Mouse (Mus musculus) stomach, postnatal 0 days (tissue): Measurements from ENCODE around the gene Nat8l. TPM values are rescaled to one million over a fixed set of nuclear protein-coding genes. Genes with fewer than 3 reads are reported as not detected.
A peak's percentile ranks its signal among the peaks of the same experiment; 100 is the strongest.

ENCODE experiments used
- ATAC-seq: fragments of 200-750 bp; cut with Nextera tagmentation; 2 replicates; pipeline ENCODE4 v1.8.0; 2017; ENCODE audit not compliant: low FRiP score, low TSS enrichment
- DNase-seq: peaks from one replicate; pipeline ENCODE4 v3.0.0-alpha.2; 2016; ENCODE audit warnings: low spot score
- H3K27ac ChIP-seq: fragments of 300-500 bp; sonication (generic); replicated peaks from 2 replicates; pipeline ENCODE4 v1.5.1; 2014; ENCODE audit warnings: mild to moderate bottlenecking, control low read depth
- H3K27me3 ChIP-seq: fragments of 300-500 bp; sonication (generic); 2 replicates; pipeline ENCODE4 v1.6.1; 2014; ENCODE audit warnings: low read length; ENCODE audit not compliant: control insufficient read depth, insufficient read depth
- H3K36me3 ChIP-seq: fragments of 300-500 bp; sonication (generic); 2 replicates; pipeline ENCODE4 v1.6.1; 2014; ENCODE audit warnings: low read length, mixed read lengths; ENCODE audit not compliant: control insufficient read depth, insufficient read depth
- H3K4me1 ChIP-seq: fragments of 300-500 bp; sonication (generic); replicated peaks from 2 replicates; pipeline ENCODE4 v1.6.1; 2014; ENCODE audit warnings: antibody characterized with exemption; ENCODE audit not compliant: control insufficient read depth, insufficient read depth
- H3K4me2 ChIP-seq: fragments of 300-500 bp; sonication (generic); replicated peaks from 2 replicates; pipeline ENCODE4 v1.6.1; 2014; ENCODE audit warnings: low read depth, mild to moderate bottlenecking, control low read depth, moderate library complexity
- H3K4me3 ChIP-seq: fragments of 300-500 bp; sonication (generic); 2 replicates; pipeline ENCODE4 v1.5.1; 2014; ENCODE audit warnings: low read depth, low read length, control low read depth
- H3K9ac ChIP-seq: fragments of 300-500 bp; sonication (generic); 2 replicates; pipeline ENCODE4 v1.6.1; 2014; ENCODE audit warnings: mild to moderate bottlenecking, low read length, control low read depth, mixed read lengths
- H3K9me3 ChIP-seq: fragments of 300-500 bp; sonication (generic); 2 replicates; pipeline ENCODE4 v1.6.1; 2016; ENCODE audit warnings: low read length; ENCODE audit not compliant: control insufficient read depth
- CTCF ChIP-seq: IDR thresholded peaks from 2 replicates; pipeline ENCODE4 v1.5.1; 2016; ENCODE audit warnings: antibody characterized with exemption, low read depth, mild to moderate bottlenecking, moderate library complexity
- EP300 ChIP-seq: optimal IDR thresholded peaks from 2 replicates; pipeline ENCODE3; 2016; ENCODE audit warnings: antibody characterized with exemption
- WGBS: fragments of 180-500 bp; shearing (Covaris S2); extraction: QIAGEN DNeasy Blood & Tissue Kit; methylation state at CpG from one replicate; pipeline ENCODE4 v1.1.7; 2014; 5-methylcytosine and 5-hydroxymethylcytosine counted together
- polyA plus RNA-seq: library from polyadenylated mRNA; unstranded; fragments of >200 nt; fragmentation: Nextera tagmentation; extraction: Ambion mirVana; gene quantifications from 2 replicates; pipeline ENCODE4 v1.2.1, GENCODE M21; 2015

Gene Nat8l
- polyA plus RNA-seq, 1 experiment from 2014 or later, result 0.15 TPM

- Histone ChIP-seq H3K4me3 (no peak overlapping the region), H3K4me2 (no peak overlapping the region), H3K27me3 (peaks cover 16% of the 10 kb centered on the region), H3K36me3 (no peaks in the 10 kb centered on the region), H3K27ac (no peak overlapping the region), H3K9ac (no peak overlapping the region), H3K9me3 (no peaks in the 10 kb centered on the region), H3K4me1 (no peaks in the 10 kb centered on the region; the same call in 1 of the 2 replicates)
- TF ChIP-seq EP300 (no peak), CTCF (no peak)
- 78% methylated on average over 6 of the region's 6 CpGs for WGBS
- ATAC-seq (no peak), DNase-seq (no peak)
Observed at GRCm38 (mm10) chr5:33999466-34000090, 3.8 kb downstream of the Nat8l start.

DNA sequence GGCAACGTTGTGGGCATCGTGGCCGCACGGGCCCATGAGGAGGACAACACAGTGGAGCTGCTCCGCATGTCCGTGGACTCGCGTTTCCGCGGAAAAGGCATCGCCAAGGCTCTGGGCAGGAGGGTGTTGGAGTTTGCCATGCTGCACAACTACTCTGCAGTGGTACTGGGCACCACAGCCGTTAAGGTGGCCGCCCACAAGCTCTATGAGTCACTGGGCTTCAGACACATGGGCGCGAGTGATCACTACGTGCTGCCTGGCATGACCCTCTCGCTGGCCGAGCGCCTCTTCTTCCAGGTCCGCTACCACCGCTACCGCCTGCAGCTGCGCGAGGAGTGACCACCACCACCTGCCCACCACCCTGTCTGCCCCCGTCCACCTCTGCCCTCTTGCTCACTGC is 5.0 kb downstream of the Nat8l start:
- no peaks in the 10 kb centered on the region; the same call in 1 of the 2 replicates for H3K4me1 ChIP-seq

DNA sequence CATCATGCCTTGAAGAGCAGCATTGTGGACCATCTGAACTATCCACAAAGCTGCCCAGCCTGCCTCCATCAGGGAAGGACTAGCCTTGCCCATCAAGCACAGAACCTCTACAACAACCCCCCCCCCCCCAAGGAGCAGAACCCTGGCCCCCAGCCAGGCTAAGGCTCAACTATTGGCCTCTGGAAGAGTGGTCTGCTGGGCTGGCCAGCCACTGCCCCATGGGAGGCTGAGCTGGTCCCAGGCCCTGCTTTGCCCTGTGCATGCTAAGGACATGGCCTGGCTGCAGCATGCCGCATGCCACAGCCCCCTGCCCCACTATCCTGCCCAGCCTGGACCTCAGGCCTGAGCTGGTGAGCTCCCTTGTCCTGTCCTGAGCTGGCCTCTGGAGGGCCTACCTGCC is 5.6 kb downstream of the Nat8l start:
- Histone ChIP-seq H3K36me3 (no peaks in the 10 kb centered on the region), H3K9me3 (no peaks in the 10 kb centered on the region), H3K9ac (no peak overlapping the region), H3K4me3 (no peak overlapping the region), H3K27me3 (peaks cover 11% of the 10 kb centered on the region; the same call in 1 of the 2 replicates), H3K4me1 (no peaks in the 10 kb centered on the region; the same call in 1 of the 2 replicates), H3K27ac (no peak overlapping the region), H3K4me2 (no peak overlapping the region)
- 80% methylated on average over 1 of the region's 1 CpGs for WGBS
- ATAC-seq (0 out of 2 replicates have a peak, but pooled peaks have one; percentile 4), DNase-seq (no peak)
- TF ChIP-seq CTCF (no peak), EP300 (no peak)

More for the DNA sequence above, 5.0 kb downstream of the Nat8l start:
- TF ChIP-seq EP300 (no peak), CTCF (no peak)
- WGBS, result 96% methylated on average over 25 of the region's 25 CpGs
- no peaks in the 10 kb centered on the region for H3K9me3 ChIP-seq
- H3K4me2 ChIP-seq, result no peak overlapping the region
- H3K9ac ChIP-seq, result no peak overlapping the region
- no peak overlapping the region for H3K4me3 ChIP-seq
- no peaks in the 10 kb centered on the region for H3K36me3 ChIP-seq
- no peak for DNase-seq
- no peak overlapping the region for H3K27ac ChIP-seq
- ATAC-seq, result no peak
- H3K27me3 ChIP-seq, result peaks cover 11% of the 10 kb centered on the region; the same call in 1 of the 2 replicates

DNA sequence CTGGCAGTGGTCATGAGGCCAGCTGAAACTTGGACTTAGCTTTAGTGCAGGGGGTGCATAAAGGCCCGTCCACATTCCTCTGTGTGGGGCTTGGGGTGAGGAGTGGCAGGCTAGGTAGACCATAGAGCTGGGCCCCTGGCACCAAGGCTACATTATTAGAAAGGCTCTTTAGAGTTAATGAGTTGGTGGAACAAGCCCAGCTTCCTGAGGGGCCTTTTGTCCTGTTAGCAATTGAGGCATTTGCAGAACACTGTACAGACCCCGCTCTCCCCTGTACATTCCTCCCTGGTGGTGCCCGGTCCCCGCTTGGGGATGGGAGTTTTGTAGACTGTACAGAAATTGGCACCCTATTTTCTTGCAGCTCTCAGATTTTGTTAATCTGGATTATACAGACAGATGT is 6.9 kb downstream of the Nat8l start:
- H3K4me1 ChIP-seq, result no peaks in the 10 kb centered on the region
- H3K27ac ChIP-seq, result no peak overlapping the region
- no peaks in the 10 kb centered on the region for H3K9me3 ChIP-seq
- no peak overlapping the region for H3K9ac ChIP-seq
- H3K27me3 ChIP-seq, result peaks cover 3% of the 10 kb centered on the region; the same call in 1 of the 2 replicates
- H3K36me3 ChIP-seq, result no peaks in the 10 kb centered on the region
- 92% methylated on average over 4 of the region's 4 CpGs for WGBS
- H3K4me2 ChIP-seq, result no peak overlapping the region
- TF ChIP-seq EP300, result no peak
- no peak for TF ChIP-seq CTCF
- no peak overlapping the region for H3K4me3 ChIP-seq
- ATAC-seq (no peak), DNase-seq (no peak)

- H3K4me3 ChIP-seq, result no peak overlapping the region
- H3K4me2 ChIP-seq, result no peak overlapping the region
- no peaks in the 10 kb centered on the region for H3K36me3 ChIP-seq
- H3K27ac ChIP-seq, result no peak overlapping the region
- no peaks in the 10 kb centered on the region for H3K27me3 ChIP-seq
- 69% methylated on average over 5 of the region's 5 CpGs for WGBS
- H3K4me1 ChIP-seq, result no peaks in the 10 kb centered on the region
- no peak overlapping the region for H3K9ac ChIP-seq
- no peak for ATAC-seq
- DNase-seq, result no peak
- H3K9me3 ChIP-seq, result no peaks in the 10 kb centered on the region
- TF ChIP-seq CTCF, result no peak
- no peak for TF ChIP-seq EP300
Observed at GRCm38 (mm10) chr5:34004618-34005017, 8.8 kb downstream of the Nat8l start.

DNA sequence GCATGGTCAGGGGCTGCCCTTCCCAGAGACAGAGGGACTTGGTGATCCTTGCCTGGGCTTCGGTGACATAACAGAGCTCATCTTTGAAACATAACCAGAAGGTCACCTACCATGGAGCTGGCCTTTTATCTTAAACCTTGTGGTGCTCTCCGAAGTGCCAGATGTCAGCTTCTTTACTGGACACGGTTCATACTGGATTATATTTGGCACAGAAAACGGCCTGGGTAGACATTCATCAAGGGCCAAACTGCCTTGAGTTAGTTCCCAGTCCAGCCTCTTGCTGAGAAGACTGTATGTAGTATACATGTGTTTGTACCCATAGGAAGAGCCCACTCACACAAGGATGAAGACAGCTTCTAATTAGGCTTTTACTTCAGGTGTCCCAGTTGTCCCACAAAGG is 11.0 kb downstream of the Nat8l start:
- Histone ChIP-seq H3K4me2 (no peak overlapping the region), H3K9ac (no peak overlapping the region), H3K9me3 (no peaks in the 10 kb centered on the region), H3K27ac (no peak overlapping the region), H3K27me3 (no peaks in the 10 kb centered on the region; the same call in 1 of the 2 replicates), H3K4me3 (no peak overlapping the region), H3K4me1 (no peaks in the 10 kb centered on the region), H3K36me3 (no peaks in the 10 kb centered on the region)
- no peak for ATAC-seq
- no peak for DNase-seq
- TF ChIP-seq CTCF (no peak), EP300 (no peak)
- 80% methylated on average over 4 of the region's 4 CpGs for WGBS
